Mouse (Mus musculus): Measurements from ENCODE around the gene 4930562C15Rik. TPM values are rescaled to one million over a fixed set of nuclear protein-coding genes. Genes with fewer than 3 reads are reported as not detected.
"Not testable (repeated sequence)": the region's sequence is repeated elsewhere in the genome, so short reads cannot be mapped to it uniquely, and the experiment has no call there.

4930562C15Rik gene
- under 1 TPM in 1 of 2 experiments, not detected in 1; 0.51 TPM for total RNA-seq (2021)
- long read RNA-seq, experiment 1: 0 reads
- long read RNA-seq, experiment 2: 0 reads

GRCm38 (mm10) chr16:4835191-4835590, at the start of gene 4930562C15Rik:
TSS of gene 4930562C15Rik (plus strand) at chr16:4835416.
- no peak for DNase-seq

- DNase-seq: peak in 1 of 2 experiments; percentile 6
These were observed 49.5 kb upstream of the 4930562C15Rik start for GRCm38 (mm10) chr16:4785706-4786105.

- DNase-seq: peak in 1 of 2 experiments; percentile 4
These were observed 47.0 kb upstream of the 4930562C15Rik start for GRCm38 (mm10) chr16:4788176-4788575.

- DNase-seq: peak in 1 of 2 experiments; percentile 22
These were observed 45.9 kb upstream of the 4930562C15Rik start for GRCm38 (mm10) chr16:4789311-4789768.

- DNase-seq: peak; percentile 95 to 98
These were observed 45.2 kb upstream of the 4930562C15Rik start, which contains the start of gene Cdip1 for GRCm38 (mm10) chr16:4789810-4790559. TSS of gene Cdip1 (minus strand) at chr16:4790292.

GRCm38 (mm10) chr16:4791332-4791731, 43.9 kb upstream of the 4930562C15Rik start:
- DNase-seq: peak in 1 of 2 experiments; percentile 7

- no peak for DNase-seq
These were observed 38.6 kb upstream of the 4930562C15Rik start for GRCm38 (mm10) chr16:4796631-4797030.

GRCm38 (mm10) chr16:4818349-4818748, 16.9 kb upstream of the 4930562C15Rik start:
- no peak for DNase-seq

- not testable (repeated sequence) for DNase-seq
These were observed 10.8 kb upstream of the 4930562C15Rik start for GRCm38 (mm10) chr16:4824466-4824865.

- no peak for DNase-seq
These were observed 7.6 kb upstream of the 4930562C15Rik start for GRCm38 (mm10) chr16:4827639-4828038.

GRCm38 (mm10) chr16:4829271-4829900, 5.8 kb upstream of the 4930562C15Rik start:
- DNase-seq: no peak

- DNase-seq: no peak
These were observed 3.4 kb upstream of the 4930562C15Rik start for GRCm38 (mm10) chr16:4831650-4832419.

- no peak for DNase-seq
These were observed 1.4 kb upstream of the 4930562C15Rik start for GRCm38 (mm10) chr16:4833858-4834257.

- DNase-seq: no peak
These were observed 2.4 kb downstream of the 4930562C15Rik start for GRCm38 (mm10) chr16:4837631-4838030.

- peak in 1 of 2 experiments; percentile 33 for DNase-seq
These were observed 4.3 kb downstream of the 4930562C15Rik start for GRCm38 (mm10) chr16:4839552-4839951.

- DNase-seq: peak in 1 of 2 experiments; percentile 30
These were observed 5.0 kb downstream of the 4930562C15Rik start for GRCm38 (mm10) chr16:4840231-4840630.

GRCm38 (mm10) chr16:4847041-4847440, 11.8 kb downstream of the 4930562C15Rik start:
- no peak for DNase-seq

- DNase-seq: no peak
These were observed 12.9 kb downstream of the 4930562C15Rik start for GRCm38 (mm10) chr16:4848090-4848489.

GRCm38 (mm10) chr16:4850361-4850760, 15.1 kb downstream of the 4930562C15Rik start:
- peak in 1 of 2 experiments; percentile 28 for DNase-seq

GRCm38 (mm10) chr16:4850938-4851628, 15.9 kb downstream of the 4930562C15Rik start:
- DNase-seq: no peak

- DNase-seq: no peak
These were observed 19.9 kb downstream of the 4930562C15Rik start for GRCm38 (mm10) chr16:4855046-4855650.

Measured in heart, adult 18-20 months (tissue).